Mouse (Mus musculus) kidney, adult 11 months (tissue): ENCODE measurements around the gene Psmd1.

Experiments
- DNase-seq: peaks from one replicate; pipeline ENCODE4 v3.0.0; 2022

Psmd1 gene

GRCm38 (mm10) chr1:86161061-86161460 is 96.9 kb downstream of the Psmd1 start:
- no peak for DNase-seq

GRCm38 (mm10) chr1:86174602-86175001 is 110.4 kb downstream of the Psmd1 start:
- no peak for DNase-seq

GRCm38 (mm10) chr1:86176066-86176465 is 111.9 kb downstream of the Psmd1 start:
- peak; percentile 81 for DNase-seq

GRCm38 (mm10) chr1:86178462-86179253 is 114.5 kb downstream of the Psmd1 start:
- peak; percentile 55 for DNase-seq

- no peak for DNase-seq
Observed at GRCm38 (mm10) chr1:86182004-86182709, 118.0 kb downstream of the Psmd1 start.

- no peak for DNase-seq
Observed at GRCm38 (mm10) chr1:86183577-86184263, 119.5 kb downstream of the Psmd1 start.

GRCm38 (mm10) chr1:86186762-86187161 is 122.6 kb downstream of the Psmd1 start:
- DNase-seq = no peak

DNA sequence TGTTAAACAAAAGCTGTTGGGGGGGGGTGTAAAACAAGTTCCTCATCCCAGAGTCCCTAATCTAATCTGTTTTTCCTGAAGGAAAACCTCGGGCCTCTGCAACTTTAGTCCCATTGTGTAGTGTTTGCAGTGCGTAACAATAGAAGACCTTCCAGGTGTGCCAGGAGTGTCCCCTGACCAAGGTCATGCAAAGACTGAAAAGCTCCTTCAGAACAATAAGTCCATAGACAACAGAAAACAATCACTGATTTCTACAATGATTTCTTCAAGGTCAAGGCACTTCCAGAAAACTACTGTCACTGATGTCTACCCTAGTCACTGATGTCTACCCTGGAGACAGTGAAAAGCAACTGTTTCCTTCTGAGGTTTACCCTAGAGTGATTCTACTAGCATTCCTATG is 123.7 kb downstream of the Psmd1 start:
- no peak for DNase-seq

DNA sequence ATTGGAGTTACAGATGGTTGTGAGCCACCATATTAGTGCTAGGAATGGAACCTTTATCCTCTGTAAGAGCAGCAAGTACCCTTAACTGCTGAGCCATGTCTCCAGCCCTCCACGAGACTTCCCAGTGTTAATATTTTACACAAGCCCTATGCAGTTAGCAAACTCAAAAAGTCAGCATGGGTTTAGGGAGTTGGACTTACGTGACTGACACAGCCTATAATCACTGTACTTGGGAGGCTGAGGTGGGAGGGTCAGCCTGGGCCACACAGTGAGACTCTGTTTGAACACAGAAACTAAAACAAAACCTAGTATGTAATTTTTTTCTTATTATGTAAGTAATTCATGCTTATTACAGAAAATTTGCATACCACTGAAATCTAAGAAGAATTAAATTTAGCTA is 124.1 kb downstream of the Psmd1 start:
- DNase-seq = no peak
